Mouse (Mus musculus) MEL (cell line): ENCODE results near the gene Drc3. TPM values are rescaled to one million over a fixed set of nuclear protein-coding genes. Genes with fewer than 3 reads are reported as not detected.

ENCODE experiments used
- DNase-seq: peaks from one replicate; pipeline ENCODE4 v3.0.0; 2011; ENCODE audit warnings: low read depth, low spot score
- H3K27ac ChIP-seq: 2 replicates; pipeline ENCODE4 v1.5.1; 2012; ENCODE audit warnings: low read depth, mild to moderate bottlenecking, control low read depth, low read length, moderate library complexity; ENCODE audit not compliant: control insufficient read depth
- H3K27me3 ChIP-seq, 2 experiments: fragments of 150-350 bp in 1 of 2; sonication (generic) in 1 of 2; 2 replicates each; pipeline ENCODE4 v1.6.1; 2012; ENCODE audit warnings: low read length in 2 of 2, mild to moderate bottlenecking in 2 of 2, improper control_type of control experiment in 1 of 2, moderate library complexity in 1 of 2; ENCODE audit not compliant: insufficient read depth in 2 of 2, control insufficient read depth in 1 of 2
- H3K36me3 ChIP-seq, 2 experiments: 2 replicates each; pipeline ENCODE4 v1.6.1; 2012 to 2014; ENCODE audit warnings: low read length in 2 of 2, improper control_type of control experiment in 1 of 2, inconsistent platforms in 1 of 2, mild to moderate bottlenecking in 1 of 2; ENCODE audit not compliant: insufficient read depth in 2 of 2, control insufficient read depth in 1 of 2
- H3K4me1 ChIP-seq, 2 experiments: fragments of 150-350 bp in 1 of 2; sonication (generic) in 1 of 2; 2 replicates each; pipeline ENCODE4 v1.6.1; 2012; ENCODE audit warnings: low read length in 2 of 2, improper control_type of control experiment in 1 of 2, mild to moderate bottlenecking in 1 of 2; ENCODE audit not compliant: insufficient read depth in 2 of 2, control insufficient read depth in 1 of 2
- H3K4me3 ChIP-seq, 2 experiments: fragments of 150-350 bp in 1 of 2; sonication (generic) in 1 of 2; 2 replicates each; pipeline ENCODE4 v1.5.1; 2012; ENCODE audit warnings: low read depth in 2 of 2, low read length in 2 of 2, mild to moderate bottlenecking in 2 of 2, moderate library complexity in 2 of 2, control low read depth in 1 of 2, improper control_type of control experiment in 1 of 2; ENCODE audit not compliant: control insufficient read depth in 1 of 2, insufficient read depth in 1 of 2
- H3K79me2 ChIP-seq: 2 replicates; pipeline ENCODE4 v1.6.1; 2012; ENCODE audit warnings: mild to moderate bottlenecking, low read length, moderate library complexity; ENCODE audit not compliant: control insufficient read depth, poor library complexity, insufficient read depth
- H3K9ac ChIP-seq: 2 replicates; pipeline ENCODE4 v1.6.1; 2012; ENCODE audit warnings: low read depth, mild to moderate bottlenecking, control low read depth, low read length, moderate library complexity; ENCODE audit not compliant: control insufficient read depth, poor library complexity, severe bottlenecking
- H3K9me3 ChIP-seq: fragments of 150-350 bp; sonication (generic); replicated peaks from 2 replicates; pipeline ENCODE4 v1.6.1; 2012; ENCODE audit warnings: mild to moderate bottlenecking, low read length, improper control_type of control experiment, moderate library complexity; ENCODE audit not compliant: insufficient read depth
- BHLHE40 ChIP-seq: IDR thresholded peaks from 2 replicates; pipeline ENCODE4 v1.6.1; 2012; ENCODE audit warnings: low read depth, mild to moderate bottlenecking, inconsistent platforms, low read length, improper control_type of control experiment, borderline replicate concordance
- CHD2 ChIP-seq: IDR thresholded peaks from 2 replicates; pipeline ENCODE4 v1.6.1; 2011; ENCODE audit warnings: low read length, improper control_type of control experiment
- CTCF ChIP-seq, 3 experiments: IDR thresholded peaks in 2 of 3; conservative IDR thresholded peaks in 1 of 3; 2 replicates each; pipeline ENCODE4 v1.5.1; 2011 to 2012; ENCODE audit warnings: low read length in 3 of 3, low read depth in 2 of 3, mild to moderate bottlenecking in 2 of 3, improper control_type of control experiment in 1 of 3, inconsistent platforms in 1 of 3, mixed read lengths in 1 of 3, moderate library complexity in 1 of 3; ENCODE audit not compliant: control insufficient read depth in 1 of 3, insufficient read depth in 1 of 3, poor library complexity in 1 of 3, severe bottlenecking in 1 of 3
- EP300 ChIP-seq, 2 experiments: IDR thresholded peaks; 2 replicates each; pipeline ENCODE4 v1.6.1; 2011; ENCODE audit warnings: improper control_type of control experiment in 2 of 2, low read length in 2 of 2, low read depth in 1 of 2, mild to moderate bottlenecking in 1 of 2
- ETS1 ChIP-seq: IDR thresholded peaks from 2 replicates; pipeline ENCODE4 v1.6.1; 2012; ENCODE audit warnings: low read depth, mild to moderate bottlenecking, inconsistent platforms, low read length, improper control_type of control experiment, moderate library complexity
- HCFC1 ChIP-seq: IDR thresholded peaks from 2 replicates; pipeline ENCODE4 v1.6.1; 2012; ENCODE audit warnings: low read depth, mild to moderate bottlenecking, inconsistent platforms, low read length, improper control_type of control experiment, moderate library complexity
- JUND ChIP-seq: IDR thresholded peaks from 2 replicates; pipeline ENCODE4 v1.6.1; 2011; ENCODE audit warnings: low read depth, mild to moderate bottlenecking, improper control_type of control experiment, low read length
- KAT2A ChIP-seq: conservative IDR thresholded peaks from 2 replicates; pipeline ENCODE4 v1.6.1; 2012; ENCODE audit warnings: low read depth, low read length, improper control_type of control experiment, inconsistent platforms
- MAFK ChIP-seq: IDR thresholded peaks from 2 replicates; pipeline ENCODE4 v1.6.1; 2011; ENCODE audit warnings: low read depth, mild to moderate bottlenecking, low read length, improper control_type of control experiment, borderline replicate concordance
- MAZ ChIP-seq: IDR thresholded peaks from 2 replicates; pipeline ENCODE4 v1.6.1; 2012; ENCODE audit warnings: low read depth, mild to moderate bottlenecking, inconsistent platforms, low read length, improper control_type of control experiment
- MXI1 ChIP-seq: IDR thresholded peaks from 2 replicates; pipeline ENCODE4 v1.6.1; 2011; ENCODE audit warnings: mild to moderate bottlenecking, low read depth, low read length, improper control_type of control experiment
- NELFE ChIP-seq: IDR thresholded peaks from 2 replicates; pipeline ENCODE4 v1.6.1; 2011; ENCODE audit warnings: low read depth, low read length, improper control_type of control experiment
- POLR2A ChIP-seq, 2 experiments: IDR thresholded peaks; 2 replicates each; pipeline ENCODE4 v1.6.1; 2011 to 2012; ENCODE audit warnings: low read length in 2 of 2, mild to moderate bottlenecking in 2 of 2, control low read depth in 1 of 2, improper control_type of control experiment in 1 of 2, low read depth in 1 of 2, moderate library complexity in 1 of 2; ENCODE audit not compliant: control insufficient read depth in 1 of 2, insufficient read depth in 1 of 2, poor library complexity in 1 of 2
- POLR2AphosphoS5 ChIP-seq: IDR thresholded peaks from 2 replicates; pipeline ENCODE4 v1.6.1; 2012; ENCODE audit warnings: low read depth, borderline replicate concordance, mild to moderate bottlenecking, inconsistent platforms, low read length, moderate library complexity, mixed read lengths
- RAD21 ChIP-seq: IDR thresholded peaks from 2 replicates; pipeline ENCODE4 v1.6.1; 2011; ENCODE audit warnings: mild to moderate bottlenecking, low read depth, low read length, improper control_type of control experiment
- SIN3A ChIP-seq: IDR thresholded peaks from 2 replicates; pipeline ENCODE4 v1.6.1; 2012; ENCODE audit warnings: low read length, improper control_type of control experiment, inconsistent platforms
- SMC3 ChIP-seq: IDR thresholded peaks from 2 replicates; pipeline ENCODE4 v1.6.1; 2011; ENCODE audit warnings: low read depth, low read length, improper control_type of control experiment
- TAL1 ChIP-seq: IDR thresholded peaks from 2 replicates; pipeline ENCODE4 v1.6.1; 2012; ENCODE audit warnings: mild to moderate bottlenecking, inconsistent platforms, low read length, moderate library complexity, mixed read lengths
- TCF12 ChIP-seq: IDR thresholded peaks from 2 replicates; pipeline ENCODE4 v1.6.1; 2014; ENCODE audit warnings: low read depth, mild to moderate bottlenecking, inconsistent platforms, low read length, improper control_type of control experiment, moderate library complexity
- UBTF ChIP-seq: IDR thresholded peaks from 2 replicates; pipeline ENCODE4 v1.6.1; 2012; ENCODE audit warnings: low read depth, mild to moderate bottlenecking, inconsistent platforms, low read length, improper control_type of control experiment, moderate library complexity, borderline replicate concordance; ENCODE audit not compliant: insufficient read depth
- ZC3H11A ChIP-seq: IDR thresholded peaks from 2 replicates; pipeline ENCODE4 v1.6.1; 2012; ENCODE audit warnings: low read depth, mild to moderate bottlenecking, inconsistent platforms, low read length, improper control_type of control experiment
- ZKSCAN1 ChIP-seq: IDR thresholded peaks from 2 replicates; pipeline ENCODE4 v1.6.1; 2012; ENCODE audit warnings: low read depth, mild to moderate bottlenecking, inconsistent platforms, low read length, improper control_type of control experiment, moderate library complexity
- ZMIZ1 ChIP-seq: IDR thresholded peaks from 2 replicates; pipeline ENCODE4 v1.6.1; 2012; ENCODE audit warnings: low read depth, mild to moderate bottlenecking, inconsistent platforms, low read length, improper control_type of control experiment, moderate library complexity
- polyA plus RNA-seq, 2 experiments: library from polyadenylated mRNA; stranded (reverse) in 1 of 2; unstranded in 1 of 2; fragments of >175 nt in 1 of 2; fragments of >200 nt in 1 of 2; gene quantifications; 2 replicates each; pipeline versions ENCODE4 v1.2.1 to v1.2.4; 2012; ENCODE audit warnings: low replicate concordance in 2 of 2, low read depth in 1 of 2; ENCODE audit not compliant: insufficient read length in 2 of 2, insufficient read depth in 1 of 2, missing spikeins in 1 of 2
- total RNA-seq: library from RNA; depleted of rRNA; stranded (reverse); fragments of 300-350 nt; gene quantifications from 2 replicates; pipeline ENCODE4 v1.2.3, GENCODE M21; 2012

Drc3 gene
- total and polyA plus RNA-seq, 3 experiments: 0.69 to 0.91 TPM; not detected in 1

GRCm38 (mm10) chr11:60397172-60397571 is 44.0 kb downstream of the Drc3 start:
- no peaks in the 10 kb centered on the region for H3K27me3 ChIP-seq
- no peaks in the 10 kb centered on the region for H3K79me2 ChIP-seq
- H3K4me3 ChIP-seq: no peak overlapping the region
- no peak overlapping the region for H3K27ac ChIP-seq
- H3K36me3 ChIP-seq: no peaks in the 10 kb centered on the region; a peak in 1 of 4 replicates
- DNase-seq: no peak
- H3K9me3 ChIP-seq: no peaks in the 10 kb centered on the region
- no peaks in the 10 kb centered on the region for H3K4me1 ChIP-seq
- no peak for TF ChIP-seq SMC3
- TF ChIP-seq JUND: no peak
- TF ChIP-seq CHD2: no peak
- no peak for TF ChIP-seq MAFK
- no peak for TF ChIP-seq POLR2A (IDR thresholded peaks at IDR 0.05; ENCODE audit: control insufficient read depth in 1 of 2, insufficient read depth in 1 of 2, low read depth in 1 of 2, low read length in 2 of 2, poor library complexity in 1 of 2)
- TF ChIP-seq SIN3A: no peak
- TF ChIP-seq ZKSCAN1: no peak
- TF ChIP-seq NELFE: no peak
- no peak for TF ChIP-seq UBTF
- TF ChIP-seq ZMIZ1: no peak
- no peak for TF ChIP-seq MXI1
- no peak for TF ChIP-seq MAZ
- no peak for TF ChIP-seq POLR2AphosphoS5
- no peak for TF ChIP-seq BHLHE40
- H3K9ac ChIP-seq: no peak overlapping the region

- H3K4me1 ChIP-seq: no peaks in the 10 kb centered on the region
- no peak overlapping the region for H3K9ac ChIP-seq
- no peak overlapping the region for H3K4me3 ChIP-seq
- H3K27ac ChIP-seq: no peak overlapping the region
- H3K36me3 ChIP-seq: peaks cover 0 to 23% of the 10 kb centered on the region in 2 experiments; a peak in 2 of 4 replicates
- H3K79me2 ChIP-seq: peaks cover under 1% of the 10 kb centered on the region
- no peak for TF ChIP-seq MAFK
- no peak for TF ChIP-seq NELFE
- no peak for TF ChIP-seq BHLHE40
- TF ChIP-seq CTCF (IDR thresholded peaks at IDR 0.05 in 2 of 3, conservative IDR thresholded peaks at IDR 0.05 in 1 of 3; ENCODE audit: control insufficient read depth in 1 of 3, insufficient read depth in 1 of 3, low read depth in 2 of 3, low read length in 3 of 3, poor library complexity in 1 of 3, severe bottlenecking in 1 of 3): no peak
- TF ChIP-seq TCF12: no peak
- no peak for TF ChIP-seq TAL1
- TF ChIP-seq ZC3H11A: no peak
- no peak for TF ChIP-seq MAZ
- no peak for TF ChIP-seq ETS1
- no peak for TF ChIP-seq KAT2A
- TF ChIP-seq HCFC1: no peak
- TF ChIP-seq RAD21: no peak
- TF ChIP-seq EP300 (IDR thresholded peaks at IDR 0.05; ENCODE audit: low read depth in 1 of 2, low read length in 2 of 2): no peak
- TF ChIP-seq, all 39 proteins: peak for 0
- DNase-seq: no peak
- Histone ChIP-seq H3K27me3 (no peaks in the 10 kb centered on the region), H3K9me3 (no peaks in the 10 kb centered on the region)
Measured at GRCm38 (mm10) chr11:60406606-60407005, 53.5 kb downstream of the Drc3 start.
